Mouse (Mus musculus) common myeloid progenitor, adult 5-6 weeks (primary cell): Measurements from ENCODE around the gene Sulf2. TPM values are rescaled to one million over a fixed set of nuclear protein-coding genes. Genes with fewer than 3 reads are reported as not detected.

Experiments used
- ATAC-seq: replicated peaks from 2 replicates; pipeline ENCODE4 v1.8.0; 2016; ENCODE audit warnings: low read depth, mild to moderate bottlenecking, moderate TSS enrichment, inconsistent platforms; ENCODE audit not compliant: poor library complexity, severe bottlenecking
- total RNA-seq: library from RNA; stranded (forward); fragments of 200-1000, 187-1606 nt; gene quantifications from 2 replicates; pipeline ENCODE4 v1.2.3, GENCODE M21; 2017

Gene Sulf2
- total RNA-seq, 1 experiment from 2014 or later, result 0.41 TPM

- ATAC-seq, result peak; percentile 64
Observed at GRCm38 (mm10) chr2:166125492-166126252, 29.8 kb downstream of the Sulf2 start.

- ATAC-seq, result no peak
Observed at GRCm38 (mm10) chr2:166125033-166125432, 30.4 kb downstream of the Sulf2 start.

- no peak for ATAC-seq
Observed at GRCm38 (mm10) chr2:166122781-166123180, 32.7 kb downstream of the Sulf2 start.

DNA sequence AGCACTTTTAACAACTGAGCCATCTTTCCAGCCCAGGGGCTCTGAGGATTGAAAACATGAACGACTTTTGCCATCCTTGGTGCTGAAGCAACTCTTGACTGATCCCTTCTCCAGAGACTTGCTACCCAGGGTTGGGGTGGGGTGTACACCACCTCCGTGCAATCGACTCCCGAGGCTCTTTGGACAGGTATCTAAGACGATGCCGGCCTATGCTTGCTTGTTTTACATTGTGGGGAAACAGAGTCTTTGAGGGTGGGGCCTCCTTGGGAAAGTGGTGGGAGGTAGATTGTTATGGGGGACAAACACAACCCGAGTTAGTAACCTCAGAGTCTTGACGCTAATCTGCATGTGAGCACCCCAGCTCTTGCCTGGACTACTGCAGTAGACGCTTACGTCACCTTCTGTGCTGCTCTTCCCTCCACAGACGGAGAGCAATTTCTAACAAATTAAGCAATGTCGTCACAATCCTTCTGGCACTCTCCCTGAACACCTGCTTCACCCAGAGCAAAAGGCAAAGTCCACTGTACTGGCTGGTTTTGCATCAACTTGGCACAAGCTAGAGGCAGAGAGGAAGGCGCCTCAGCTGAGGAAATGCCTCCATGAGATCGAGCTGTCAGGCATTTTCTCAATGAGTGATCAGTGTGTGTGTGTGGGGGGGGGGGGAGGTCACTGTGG, 33.6 kb downstream of the Sulf2 start:
- no peak for ATAC-seq

GRCm38 (mm10) chr2:166119992-166120391, 35.5 kb downstream of the Sulf2 start:
- ATAC-seq, result no peak

DNA sequence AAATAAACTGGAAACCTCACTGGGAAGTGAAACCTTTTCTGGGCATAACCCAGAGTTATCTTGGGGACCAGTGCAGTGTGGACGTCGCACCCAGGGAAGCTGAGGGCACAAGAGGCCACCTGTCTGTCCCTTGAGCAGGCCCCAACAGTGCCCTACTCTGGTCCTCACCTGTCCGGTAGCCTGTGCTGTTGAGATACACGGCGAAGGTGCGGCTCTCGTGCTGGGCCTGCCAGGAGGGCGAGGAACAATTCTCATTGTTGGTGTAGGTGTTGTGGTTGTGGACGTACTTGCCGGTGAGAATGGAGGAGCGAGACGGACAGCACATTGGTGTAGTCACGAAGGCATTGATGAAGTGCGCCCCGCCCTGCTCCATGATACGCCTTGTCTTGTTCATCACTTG, 38.8 kb downstream of the Sulf2 start:
- ATAC-seq, result no peak

GRCm38 (mm10) chr2:166116278-166116608, 39.2 kb downstream of the Sulf2 start:
- no peak for ATAC-seq

- peak; percentile 64 for ATAC-seq
Observed at GRCm38 (mm10) chr2:166115571-166116277, 39.7 kb downstream of the Sulf2 start.

GRCm38 (mm10) chr2:166112986-166113385, 42.5 kb downstream of the Sulf2 start:
- no peak for ATAC-seq

- no peak for ATAC-seq
Observed at GRCm38 (mm10) chr2:166111831-166112250, 43.6 kb downstream of the Sulf2 start.

- ATAC-seq, result no peak
Observed at GRCm38 (mm10) chr2:166111238-166111637, 44.2 kb downstream of the Sulf2 start.

GRCm38 (mm10) chr2:166110764-166111163, 44.7 kb downstream of the Sulf2 start:
- ATAC-seq, result no peak

GRCm38 (mm10) chr2:166108326-166108725, 47.1 kb downstream of the Sulf2 start:
- peak; percentile 91 for ATAC-seq

DNA sequence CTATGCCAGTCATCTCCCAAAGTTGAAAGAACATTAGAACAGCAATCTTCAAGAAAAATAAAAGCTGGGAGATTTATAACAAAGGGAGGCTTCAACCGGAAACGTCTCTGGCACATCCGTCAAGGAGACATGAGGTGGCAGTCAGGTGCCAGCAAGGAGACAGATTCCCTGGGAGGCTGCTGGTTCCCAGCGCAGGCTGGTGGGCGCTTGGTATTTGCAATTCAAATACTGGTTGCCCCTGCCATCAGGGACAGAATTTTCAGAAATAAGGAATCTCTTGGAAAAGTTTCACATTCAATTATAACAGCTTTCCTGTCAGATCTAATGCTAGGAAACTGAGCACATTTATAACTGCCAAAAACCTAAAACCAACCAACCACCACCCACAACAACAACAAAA, 47.6 kb downstream of the Sulf2 start:
- ATAC-seq, result no peak

DNA sequence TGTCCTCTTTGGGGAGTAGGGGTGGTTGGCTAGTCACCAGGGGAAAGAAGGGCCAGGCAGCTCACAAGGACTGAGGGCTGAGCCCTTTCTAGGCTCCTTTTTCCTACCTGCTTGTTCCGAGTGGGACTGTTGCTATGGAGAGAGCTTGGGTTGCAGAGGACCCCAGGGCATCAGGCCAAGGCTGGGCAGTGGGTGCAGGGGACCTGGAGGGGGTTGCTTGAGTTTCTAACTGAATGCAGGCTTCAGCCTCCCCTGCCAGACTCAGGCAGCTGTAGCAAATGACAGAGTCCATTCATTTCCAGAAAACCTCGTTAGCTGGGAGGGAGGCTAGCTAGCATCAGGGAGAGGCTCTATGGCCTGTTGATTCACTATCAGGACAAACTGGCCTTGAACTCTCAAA, 48.8 kb downstream of the Sulf2 start:
- ATAC-seq, result no peak

DNA sequence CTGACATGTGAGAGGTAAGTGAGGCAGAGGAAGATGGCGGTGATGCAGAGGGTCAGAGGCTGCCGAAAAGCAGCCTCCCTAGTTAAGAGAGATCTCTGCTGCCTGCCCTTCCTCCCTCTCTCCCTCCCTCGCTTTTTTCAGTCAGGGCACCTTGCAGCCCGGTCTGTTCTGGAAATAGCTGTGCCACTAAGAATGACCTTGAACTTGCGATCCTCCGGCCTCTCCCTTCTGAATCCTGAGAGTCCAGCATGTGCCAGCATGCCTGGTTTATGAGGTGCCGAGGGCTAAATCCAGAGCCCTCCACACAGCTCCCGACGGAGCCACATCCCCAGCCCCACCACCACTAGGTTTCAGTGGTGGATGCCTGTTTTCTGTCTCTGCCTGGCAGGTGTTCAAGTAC, 49.6 kb downstream of the Sulf2 start:
- ATAC-seq, result no peak

- ATAC-seq, result no peak
Observed at GRCm38 (mm10) chr2:166102893-166103292, 52.6 kb downstream of the Sulf2 start.

- ATAC-seq, result no peak
Observed at GRCm38 (mm10) chr2:166100309-166101262, 54.9 kb downstream of the Sulf2 start.

GRCm38 (mm10) chr2:166098292-166098933, 57.0 kb downstream of the Sulf2 start:
- ATAC-seq, result no peak
